Mouse (Mus musculus): ENCODE data around the gene Cdk14. TPM values are rescaled to one million over a fixed set of nuclear protein-coding genes. Genes with fewer than 3 reads are reported as not detected.

The Cdk14 gene
- total RNA-seq, 1 experiment: 3.5 TPM

GRCm38 (mm10) chr5:5379501-5379869 lies 40.6 kb downstream of the Cdk14 start:
- H3K36me3 ChIP-seq (ENCODE audit: control insufficient read depth, insufficient read depth, low read length, poor library complexity, severe bottlenecking): no peaks in the 10 kb centered on the region

DNA sequence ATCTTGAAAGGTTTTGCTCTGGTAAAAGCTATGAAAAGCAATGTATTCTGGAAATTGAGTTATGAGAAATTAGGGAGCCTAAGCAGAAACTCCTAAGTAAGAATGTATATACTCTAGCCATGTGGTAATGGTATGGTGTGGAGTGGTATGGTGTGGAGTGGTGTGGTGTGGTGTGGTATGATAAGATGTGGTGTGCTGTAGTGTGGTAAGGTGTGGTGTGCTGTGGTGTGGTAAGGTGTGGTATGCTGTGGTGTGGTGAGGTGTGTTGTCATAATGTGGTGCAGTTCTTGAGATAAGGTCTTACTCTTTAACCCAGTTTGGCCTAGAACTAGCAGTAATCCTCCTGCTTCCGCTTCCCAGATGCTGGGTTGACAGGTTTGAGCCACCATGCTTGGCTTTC lies 45.7 kb downstream of the Cdk14 start:
- in situ Hi-C loops (cut with MboI; ENCODE audit: low sequenced_read_pairs in 2 of 2, unreplicated experiment in 2 of 2): no loop called here
- TF ChIP-seq MAFK (IDR thresholded peaks at IDR 0.05; ENCODE audit: insufficient read depth, low read depth, low read length): no peak
- no peak for TF ChIP-seq ZNF384 (IDR thresholded peaks at IDR 0.05; ENCODE audit: low read depth, low read length)
- TF ChIP-seq HCFC1 (IDR thresholded peaks at IDR 0.05; ENCODE audit: borderline replicate concordance, insufficient read depth, low read length): no peak
- no peak for TF ChIP-seq ZC3H11A (IDR thresholded peaks at IDR 0.05; ENCODE audit: borderline replicate concordance, low read depth, low read length)
- no peak for TF ChIP-seq CHD2 (IDR thresholded peaks at IDR 0.05; ENCODE audit: low read depth, low read length)
- H3K9me3 ChIP-seq (ENCODE audit: control insufficient read depth, insufficient read depth, low read depth, low read length): no peaks in the 10 kb centered on the region
- no peak overlapping the region for H3K27ac ChIP-seq (ENCODE audit: insufficient read depth, low read depth, low read length, poor library complexity, severe bottlenecking)
- H3K4me1 ChIP-seq (ENCODE audit: control insufficient read depth in 2 of 2, insufficient read depth in 2 of 2, low read length in 2 of 2, poor library complexity in 1 of 2): no peaks in the 10 kb centered on the region; a peak in 1 of 4 replicates
- no peak overlapping the region for H3K9ac ChIP-seq (ENCODE audit: insufficient read depth, low read depth, low read length, poor library complexity, severe bottlenecking)
- DNase-seq (ENCODE audit: low read depth, low spot score): no peak
- no peak overlapping the region for H3K4me3 ChIP-seq (ENCODE audit: insufficient read depth in 1 of 2, low read depth in 1 of 2, low read length in 2 of 2, poor library complexity in 1 of 2, severe bottlenecking in 1 of 2)
- H3K36me3 ChIP-seq (ENCODE audit: control insufficient read depth, insufficient read depth, low read length, poor library complexity, severe bottlenecking): no peaks in the 10 kb centered on the region

More at GRCm38 (mm10) chr5:5379501-5379869, 40.6 kb downstream of the Cdk14 start:
- Histone ChIP-seq H3K9ac (ENCODE audit: insufficient read depth, low read depth, low read length, poor library complexity, severe bottlenecking) (peak overlapping the region; percentile 78), H3K9me3 (ENCODE audit: control insufficient read depth, insufficient read depth, low read depth, low read length) (no peaks in the 10 kb centered on the region), H3K4me3 (ENCODE audit: insufficient read depth in 1 of 2, low read depth in 1 of 2, low read length in 2 of 2, poor library complexity in 1 of 2, severe bottlenecking in 1 of 2) (peak overlapping the region; percentile 77 to 86), H3K4me1 (ENCODE audit: control insufficient read depth in 2 of 2, insufficient read depth in 2 of 2, low read length in 2 of 2, poor library complexity in 1 of 2) (no peaks in the 10 kb centered on the region), H3K27ac (ENCODE audit: insufficient read depth, low read depth, low read length, poor library complexity, severe bottlenecking) (no peak overlapping the region)
- in situ Hi-C loops (cut with MboI; ENCODE audit: low sequenced_read_pairs in 2 of 2, unreplicated experiment in 2 of 2): no loop called here
- TF ChIP-seq MAFK (IDR thresholded peaks at IDR 0.05; ENCODE audit: insufficient read depth, low read depth, low read length): no peak
- no peak for TF ChIP-seq ZC3H11A (IDR thresholded peaks at IDR 0.05; ENCODE audit: borderline replicate concordance, low read depth, low read length)
- TF ChIP-seq HCFC1 (IDR thresholded peaks at IDR 0.05; ENCODE audit: borderline replicate concordance, insufficient read depth, low read length): 0 out of 2 replicates have a peak, but pooled peaks have one; percentile 8
- DNase-seq (ENCODE audit: low read depth, low spot score): no peak

DNA sequence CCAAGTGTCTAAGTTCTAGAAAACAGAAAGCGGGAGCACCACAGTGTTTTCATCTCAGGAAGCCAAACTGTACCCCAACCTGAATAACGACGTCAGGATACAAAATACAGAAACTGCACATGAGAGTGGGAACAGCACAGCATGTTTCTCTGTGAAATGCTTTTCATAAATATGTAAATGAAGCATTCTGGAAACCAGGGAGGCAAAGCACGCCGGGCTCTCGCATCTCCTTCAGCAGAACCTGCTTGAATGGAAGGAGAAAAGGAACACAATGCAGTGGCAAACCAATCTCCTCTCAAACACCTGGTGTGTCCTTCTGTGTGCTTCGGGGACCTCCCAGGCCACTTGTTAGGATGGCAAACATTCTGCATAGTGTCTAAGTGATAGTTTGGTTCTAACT lies 46.6 kb downstream of the Cdk14 start:
- in situ Hi-C loops (cut with MboI; ENCODE audit: low sequenced_read_pairs in 2 of 2, unreplicated experiment in 2 of 2): no loop called here
- TF ChIP-seq MAFK (IDR thresholded peaks at IDR 0.05; ENCODE audit: insufficient read depth, low read depth, low read length) (no peak), ZNF384 (IDR thresholded peaks at IDR 0.05; ENCODE audit: low read depth, low read length) (no peak), HCFC1 (IDR thresholded peaks at IDR 0.05; ENCODE audit: borderline replicate concordance, insufficient read depth, low read length) (no peak), ZC3H11A (IDR thresholded peaks at IDR 0.05; ENCODE audit: borderline replicate concordance, low read depth, low read length) (no peak), CHD2 (IDR thresholded peaks at IDR 0.05; ENCODE audit: low read depth, low read length) (no peak)
- Histone ChIP-seq H3K4me1 (ENCODE audit: control insufficient read depth in 2 of 2, insufficient read depth in 2 of 2, low read length in 2 of 2, poor library complexity in 1 of 2) (no peaks in the 10 kb centered on the region; a peak in 1 of 4 replicates), H3K9ac (ENCODE audit: insufficient read depth, low read depth, low read length, poor library complexity, severe bottlenecking) (no peak overlapping the region), H3K36me3 (ENCODE audit: control insufficient read depth, insufficient read depth, low read length, poor library complexity, severe bottlenecking) (no peaks in the 10 kb centered on the region), H3K4me3 (ENCODE audit: insufficient read depth in 1 of 2, low read depth in 1 of 2, low read length in 2 of 2, poor library complexity in 1 of 2, severe bottlenecking in 1 of 2) (no peak overlapping the region), H3K9me3 (ENCODE audit: control insufficient read depth, insufficient read depth, low read depth, low read length) (no peaks in the 10 kb centered on the region), H3K27ac (ENCODE audit: insufficient read depth, low read depth, low read length, poor library complexity, severe bottlenecking) (no peak overlapping the region)
- no peak for DNase-seq (ENCODE audit: low read depth, low spot score)

DNA sequence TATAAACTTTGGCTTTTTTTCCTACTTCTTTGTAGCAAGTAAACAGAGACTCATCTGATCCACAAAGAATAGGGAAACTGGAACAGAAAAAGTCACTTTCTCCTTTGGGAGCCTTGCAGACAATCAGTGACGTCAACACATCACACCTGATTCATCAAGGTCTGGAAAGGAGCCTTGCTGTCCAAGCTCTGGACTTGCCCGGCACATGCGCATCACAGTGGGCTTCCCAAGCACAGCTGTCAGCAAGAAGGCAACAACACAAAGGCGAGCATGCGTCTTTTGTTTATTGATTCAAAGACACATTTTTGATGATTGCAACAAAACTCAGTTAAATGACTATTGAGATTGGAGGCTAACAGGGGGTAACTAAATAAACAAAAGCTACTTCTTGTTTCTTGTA lies 47.2 kb downstream of the Cdk14 start:
- Histone ChIP-seq H3K9ac (ENCODE audit: insufficient read depth, low read depth, low read length, poor library complexity, severe bottlenecking) (no peak overlapping the region), H3K4me3 (ENCODE audit: insufficient read depth in 1 of 2, low read depth in 1 of 2, low read length in 2 of 2, poor library complexity in 1 of 2, severe bottlenecking in 1 of 2) (no peak overlapping the region), H3K9me3 (ENCODE audit: control insufficient read depth, insufficient read depth, low read depth, low read length) (no peaks in the 10 kb centered on the region), H3K27ac (ENCODE audit: insufficient read depth, low read depth, low read length, poor library complexity, severe bottlenecking) (no peak overlapping the region), H3K36me3 (ENCODE audit: control insufficient read depth, insufficient read depth, low read length, poor library complexity, severe bottlenecking) (no peaks in the 10 kb centered on the region), H3K4me1 (ENCODE audit: control insufficient read depth in 2 of 2, insufficient read depth in 2 of 2, low read length in 2 of 2, poor library complexity in 1 of 2) (no peaks in the 10 kb centered on the region; a peak in 1 of 4 replicates)
- TF ChIP-seq CHD2 (IDR thresholded peaks at IDR 0.05; ENCODE audit: low read depth, low read length): no peak
- TF ChIP-seq ZC3H11A (IDR thresholded peaks at IDR 0.05; ENCODE audit: borderline replicate concordance, low read depth, low read length): no peak
- TF ChIP-seq HCFC1 (IDR thresholded peaks at IDR 0.05; ENCODE audit: borderline replicate concordance, insufficient read depth, low read length): no peak
- TF ChIP-seq ZNF384 (IDR thresholded peaks at IDR 0.05; ENCODE audit: low read depth, low read length): no peak
- no peak for TF ChIP-seq MAFK (IDR thresholded peaks at IDR 0.05; ENCODE audit: insufficient read depth, low read depth, low read length)
- in situ Hi-C loops (cut with MboI; ENCODE audit: low sequenced_read_pairs in 2 of 2, unreplicated experiment in 2 of 2): no loop called here
- DNase-seq (ENCODE audit: low read depth, low spot score): no peak

DNA sequence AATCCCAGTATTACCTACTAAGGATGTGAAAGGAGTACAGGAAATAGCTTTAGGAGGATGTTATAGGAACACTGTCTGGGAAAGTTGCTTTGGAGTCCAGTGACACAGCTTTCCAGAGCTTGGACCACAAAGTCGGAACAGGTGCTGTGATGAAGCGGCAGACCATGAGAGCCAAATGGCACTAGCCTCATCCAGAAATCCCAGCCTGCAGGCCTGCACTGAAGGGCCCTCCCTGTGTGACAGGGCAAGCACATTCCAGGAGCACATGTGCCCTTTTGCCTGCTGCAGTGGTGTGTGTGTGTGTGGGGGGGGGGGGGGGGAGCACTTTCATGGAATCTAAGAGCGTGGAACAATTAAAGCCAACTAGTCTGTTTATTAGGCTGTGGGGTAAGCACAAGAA lies 47.8 kb downstream of the Cdk14 start:
- no peak for DNase-seq (ENCODE audit: low read depth, low spot score)

More for the DNA sequence above, 47.8 kb downstream of the Cdk14 start:
- no peaks in the 10 kb centered on the region for H3K36me3 ChIP-seq (ENCODE audit: control insufficient read depth, insufficient read depth, low read length, poor library complexity, severe bottlenecking)
- no peaks in the 10 kb centered on the region for H3K9me3 ChIP-seq (ENCODE audit: control insufficient read depth, insufficient read depth, low read depth, low read length)
- H3K27ac ChIP-seq (ENCODE audit: insufficient read depth, low read depth, low read length, poor library complexity, severe bottlenecking): no peak overlapping the region
- no peak overlapping the region for H3K4me3 ChIP-seq (ENCODE audit: insufficient read depth in 1 of 2, low read depth in 1 of 2, low read length in 2 of 2, poor library complexity in 1 of 2, severe bottlenecking in 1 of 2)
- no peaks in the 10 kb centered on the region; a peak in 1 of 4 replicates for H3K4me1 ChIP-seq (ENCODE audit: control insufficient read depth in 2 of 2, insufficient read depth in 2 of 2, low read length in 2 of 2, poor library complexity in 1 of 2)
- no peak overlapping the region for H3K9ac ChIP-seq (ENCODE audit: insufficient read depth, low read depth, low read length, poor library complexity, severe bottlenecking)
- in situ Hi-C loops (cut with MboI; ENCODE audit: low sequenced_read_pairs in 2 of 2, unreplicated experiment in 2 of 2): no loop called here
- TF ChIP-seq ZNF384 (IDR thresholded peaks at IDR 0.05; ENCODE audit: low read depth, low read length): no peak
- TF ChIP-seq CHD2 (IDR thresholded peaks at IDR 0.05; ENCODE audit: low read depth, low read length): no peak
- no peak for TF ChIP-seq ZC3H11A (IDR thresholded peaks at IDR 0.05; ENCODE audit: borderline replicate concordance, low read depth, low read length)
- no peak for TF ChIP-seq HCFC1 (IDR thresholded peaks at IDR 0.05; ENCODE audit: borderline replicate concordance, insufficient read depth, low read length)

Data from ES-E14 (cell line).